Mouse (Mus musculus) testis, adult 2 months (tissue): ENCODE measurements at regions not wholly inside any gene's neighbourhood (a gene's known extent, or its start where the extent isn't known, plus 50 kb on each side); places are given as distances from the start of the nearest gene placed in this dataset.

Experiments
- CTCF ChIP-seq: fragments of 200-500 bp; IDR thresholded peaks from 2 replicates; pipeline ENCODE4 v1.5.1; 2012; ENCODE audit warnings: low read depth, mild to moderate bottlenecking, inconsistent platforms, low read length, moderate library complexity; ENCODE audit not compliant: control insufficient read depth, insufficient read depth, insufficient replicate concordance
- POLR2A ChIP-seq: fragments of 200-500 bp; IDR thresholded peaks from 2 replicates; pipeline ENCODE4 v1.6.1; 2012; ENCODE audit warnings: low read depth, mild to moderate bottlenecking, inconsistent platforms, low read length, moderate library complexity; ENCODE audit not compliant: control insufficient read depth

- no peak for TF ChIP-seq CTCF
- no peak for TF ChIP-seq POLR2A
Observed at GRCm38 (mm10) chr3:63563057-63563456, 79.4 kb upstream of the Gm34302 start.
